Mouse (Mus musculus) testis, adult 2 months (tissue): Measurements from ENCODE around the gene Ntn3. TPM values are rescaled to one million over a fixed set of nuclear protein-coding genes. Genes with fewer than 3 reads are reported as not detected.

ENCODE experiments used
- H3K27ac ChIP-seq: fragments of 200-500 bp; 2 replicates; pipeline ENCODE4 v1.5.1; 2012; ENCODE audit warnings: low read depth, low read length; ENCODE audit not compliant: control insufficient read depth, insufficient read depth
- H3K27me3 ChIP-seq: fragments of 200-500 bp; 2 replicates; pipeline ENCODE4 v1.6.1; 2012; ENCODE audit warnings: mild to moderate bottlenecking, low read length, moderate library complexity; ENCODE audit not compliant: control insufficient read depth, insufficient read depth
- H3K36me3 ChIP-seq: fragments of 200-500 bp; 2 replicates; pipeline ENCODE4 v1.6.1; 2012; ENCODE audit warnings: mild to moderate bottlenecking, low read length; ENCODE audit not compliant: control insufficient read depth, insufficient read depth
- H3K4me1 ChIP-seq: fragments of 200-500 bp; 2 replicates; pipeline ENCODE4 v1.6.1; 2012; ENCODE audit warnings: low read length; ENCODE audit not compliant: control insufficient read depth, insufficient read depth
- H3K4me3 ChIP-seq: fragments of 200-500 bp; 2 replicates; pipeline ENCODE4 v1.5.1; 2012; ENCODE audit warnings: low read depth, mild to moderate bottlenecking, low read length, moderate library complexity, mixed read lengths; ENCODE audit not compliant: control insufficient read depth
- CTCF ChIP-seq: fragments of 200-500 bp; IDR thresholded peaks from 2 replicates; pipeline ENCODE4 v1.5.1; 2012; ENCODE audit warnings: low read depth, mild to moderate bottlenecking, inconsistent platforms, low read length, moderate library complexity; ENCODE audit not compliant: control insufficient read depth, insufficient read depth, insufficient replicate concordance
- POLR2A ChIP-seq: fragments of 200-500 bp; IDR thresholded peaks from 2 replicates; pipeline ENCODE4 v1.6.1; 2012; ENCODE audit warnings: low read depth, mild to moderate bottlenecking, inconsistent platforms, low read length, moderate library complexity; ENCODE audit not compliant: control insufficient read depth
- polyA plus RNA-seq: library from polyadenylated mRNA; depleted of rRNA; stranded (reverse); fragments of >200 nt; gene quantifications from 2 replicates; pipeline ENCODE4 v1.2.3, GENCODE M21; 2012; rRNA removed

The Ntn3 gene
- polyA plus RNA-seq, 1 experiment: 0.54 TPM

DNA sequence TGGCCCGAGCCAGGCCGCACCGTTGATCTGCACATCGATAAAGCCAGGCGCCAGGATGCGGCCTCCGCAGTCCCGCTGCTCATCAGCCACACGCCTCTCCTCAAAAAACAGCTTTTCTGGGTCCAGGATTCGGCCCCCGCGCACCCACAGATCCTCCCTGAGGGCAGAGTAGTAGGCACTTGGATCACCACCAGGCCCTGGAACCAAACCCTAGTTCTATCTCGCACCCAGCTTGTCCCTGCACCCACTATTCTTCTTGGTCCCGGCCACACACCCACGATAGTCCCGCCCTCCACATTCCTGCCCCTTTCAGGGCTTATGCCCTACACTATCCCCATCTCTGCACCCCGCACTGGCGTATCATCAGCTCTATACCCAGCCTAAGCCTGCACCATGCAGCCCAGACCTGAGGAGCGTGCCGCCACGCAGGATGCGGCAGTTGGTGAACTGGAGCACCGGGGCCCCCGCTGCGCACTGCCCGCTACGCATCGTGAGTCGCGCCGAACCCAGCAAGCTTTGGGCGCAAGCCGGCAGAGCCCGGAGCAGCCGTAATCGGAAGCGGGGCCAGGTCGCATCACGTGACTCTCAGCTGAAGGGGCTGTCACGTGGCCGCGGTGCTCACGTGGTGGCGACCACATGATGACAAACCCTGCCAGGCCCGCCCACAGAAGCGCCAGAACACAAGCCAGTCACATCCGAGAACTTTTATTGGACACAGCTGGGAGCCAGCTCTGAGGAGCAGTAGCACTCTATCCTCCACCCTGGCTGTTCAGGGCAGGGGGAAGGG lies 46.0 kb downstream of the Ntn3 start, which contains the start of gene Amdhd2:
Amdhd2 (minus strand) TSS at position 591 of the 787 bp plus-strand sequence.
- H3K4me1 ChIP-seq: peaks cover 17% of the 10 kb centered on the region
- no peaks in the 10 kb centered on the region for H3K27me3 ChIP-seq
- H3K4me3 ChIP-seq: peak within 1 kb of the TSS; percentile 93
- peak within 1 kb of the TSS; percentile 96 for H3K27ac ChIP-seq
- TF ChIP-seq POLR2A (peak; percentile 62; the same call in 1 of the 2 replicates), CTCF (no peak)
- H3K36me3 ChIP-seq: no peaks in the 10 kb centered on the region; the same call in 1 of the 2 replicates

DNA sequence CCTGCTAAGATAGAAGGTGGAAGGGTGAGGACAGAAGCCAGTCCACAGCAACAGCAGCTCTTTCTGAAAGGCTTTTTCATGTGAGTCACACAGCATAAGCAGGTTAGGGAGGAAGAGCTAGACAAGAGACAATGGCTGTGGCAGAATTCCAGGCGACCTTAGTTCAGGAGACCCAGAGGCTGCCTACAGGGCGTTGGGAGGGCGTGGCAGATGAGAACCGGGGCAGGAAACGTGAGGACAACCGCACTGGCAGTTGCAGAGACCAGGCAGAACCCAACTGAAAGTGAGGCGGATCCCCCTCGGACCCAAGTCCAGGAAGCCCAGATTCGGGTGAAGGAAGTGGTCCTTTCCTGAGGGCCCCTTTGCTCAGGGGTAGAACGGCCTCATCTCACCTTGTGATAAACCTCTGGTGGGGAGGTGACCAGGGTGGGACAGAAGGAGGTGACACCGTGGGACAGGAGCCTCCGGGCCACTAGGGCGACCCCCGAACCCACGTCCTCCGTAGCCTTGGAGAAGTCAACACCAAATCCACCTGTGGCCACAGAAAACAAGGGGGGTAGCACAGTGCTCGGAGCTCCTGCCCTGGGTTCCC lies 46.7 kb downstream of the Ntn3 start:
- peak overlapping the region; percentile 96 for H3K27ac ChIP-seq
- H3K27me3 ChIP-seq: no peaks in the 10 kb centered on the region
- TF ChIP-seq CTCF: no peak
- TF ChIP-seq POLR2A: no peak
- peak overlapping the region; percentile 93 for H3K4me3 ChIP-seq
- no peaks in the 10 kb centered on the region; the same call in 1 of the 2 replicates for H3K36me3 ChIP-seq
- peaks cover 11% of the 10 kb centered on the region for H3K4me1 ChIP-seq

DNA sequence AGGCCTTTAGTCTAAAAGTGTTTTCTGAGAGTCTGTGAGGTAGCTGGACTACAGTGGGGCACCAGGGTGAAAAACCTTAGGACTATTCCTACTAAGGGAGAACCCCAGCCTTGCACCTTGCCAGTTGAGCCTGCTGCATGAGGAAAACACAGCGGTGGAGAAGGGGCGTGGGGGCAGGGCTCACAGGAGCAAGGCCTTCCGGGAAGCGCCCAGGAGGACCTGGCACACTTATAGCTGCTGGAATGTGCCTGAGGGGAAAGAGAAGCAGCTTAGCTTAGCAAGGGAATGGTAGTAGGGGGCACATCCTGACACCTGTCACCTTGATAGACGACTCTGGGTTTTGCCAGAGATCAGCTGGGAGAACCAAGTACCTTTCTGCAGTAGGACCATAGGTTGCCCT lies 47.9 kb downstream of the Ntn3 start:
- Histone ChIP-seq H3K27me3 (no peaks in the 10 kb centered on the region), H3K4me3 (no peak overlapping the region), H3K36me3 (no peaks in the 10 kb centered on the region; the same call in 1 of the 2 replicates), H3K4me1 (peaks cover 11% of the 10 kb centered on the region), H3K27ac (no peak overlapping the region)
- TF ChIP-seq POLR2A: no peak
- no peak for TF ChIP-seq CTCF

DNA sequence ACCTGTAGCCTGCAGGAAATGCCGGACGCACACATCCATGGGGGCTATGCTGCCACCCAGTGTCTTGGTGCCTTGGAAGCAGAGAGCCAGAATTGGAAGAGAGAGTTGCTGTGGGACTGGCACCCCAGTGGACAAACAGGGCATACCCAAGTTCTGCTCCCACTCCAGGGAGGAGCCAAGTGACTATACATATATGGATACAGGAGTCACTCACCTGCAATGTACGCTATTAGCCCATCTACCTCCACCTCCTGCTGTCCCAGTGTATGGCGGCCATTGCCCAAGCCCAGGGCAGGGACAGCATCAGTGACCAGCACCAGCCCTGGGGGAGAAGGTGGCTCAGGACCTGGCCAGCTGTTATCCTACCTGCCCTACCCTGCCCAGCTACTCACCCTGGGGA lies 51.8 kb downstream of the Ntn3 start:
- no peaks in the 10 kb centered on the region for H3K27me3 ChIP-seq
- H3K36me3 ChIP-seq: no peaks in the 10 kb centered on the region
- H3K4me1 ChIP-seq: peaks cover 4% of the 10 kb centered on the region
- TF ChIP-seq CTCF (no peak), POLR2A (no peak)
- H3K27ac ChIP-seq: no peak overlapping the region
- H3K4me3 ChIP-seq: no peak overlapping the region

DNA sequence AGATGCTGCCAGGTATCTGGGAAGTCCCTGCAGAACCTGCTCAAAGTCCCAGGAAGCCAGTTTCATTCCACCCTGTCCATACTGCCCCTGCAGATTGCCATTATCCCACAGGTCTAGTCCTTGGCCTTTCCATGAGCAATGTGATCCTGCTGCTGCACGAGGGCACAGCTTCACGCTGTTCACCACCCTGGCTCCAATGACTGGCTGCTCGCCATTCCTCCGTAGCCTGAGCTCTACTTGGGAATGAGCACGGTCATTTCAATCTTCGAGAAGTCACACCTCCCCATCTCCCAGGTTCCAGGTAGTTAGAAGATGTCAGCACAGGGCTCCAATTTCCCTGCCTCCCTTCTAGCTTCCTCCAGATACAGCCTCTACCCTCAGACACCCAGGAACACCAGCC lies 52.2 kb downstream of the Ntn3 start:
- peaks cover 6% of the 10 kb centered on the region for H3K4me1 ChIP-seq
- H3K4me3 ChIP-seq: no peak overlapping the region
- TF ChIP-seq POLR2A (no peak), CTCF (no peak)
- H3K36me3 ChIP-seq: no peaks in the 10 kb centered on the region
- H3K27ac ChIP-seq: no peak overlapping the region
- H3K27me3 ChIP-seq: no peaks in the 10 kb centered on the region

DNA sequence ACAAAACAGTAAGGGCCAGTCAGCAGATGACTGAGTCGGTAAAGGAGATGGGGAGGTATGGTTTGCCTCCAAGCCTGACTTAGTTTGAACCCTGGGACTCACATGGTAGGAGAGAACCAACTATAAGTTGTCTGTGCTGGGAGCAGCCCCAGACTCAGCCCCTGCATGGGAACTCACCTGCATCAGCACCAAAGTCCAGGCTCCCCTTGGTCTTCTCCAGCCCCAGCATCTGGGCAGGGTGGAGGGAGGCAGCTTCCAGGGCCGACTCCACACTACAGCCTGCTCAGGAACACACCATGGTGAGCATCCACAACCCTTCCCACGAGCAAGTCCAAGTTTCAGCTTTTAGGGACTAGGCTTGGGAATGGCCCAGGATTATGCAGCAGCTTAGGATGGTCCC lies 52.9 kb downstream of the Ntn3 start:
- Histone ChIP-seq H3K27me3 (no peaks in the 10 kb centered on the region), H3K4me1 (peaks cover 8% of the 10 kb centered on the region)

DNA sequence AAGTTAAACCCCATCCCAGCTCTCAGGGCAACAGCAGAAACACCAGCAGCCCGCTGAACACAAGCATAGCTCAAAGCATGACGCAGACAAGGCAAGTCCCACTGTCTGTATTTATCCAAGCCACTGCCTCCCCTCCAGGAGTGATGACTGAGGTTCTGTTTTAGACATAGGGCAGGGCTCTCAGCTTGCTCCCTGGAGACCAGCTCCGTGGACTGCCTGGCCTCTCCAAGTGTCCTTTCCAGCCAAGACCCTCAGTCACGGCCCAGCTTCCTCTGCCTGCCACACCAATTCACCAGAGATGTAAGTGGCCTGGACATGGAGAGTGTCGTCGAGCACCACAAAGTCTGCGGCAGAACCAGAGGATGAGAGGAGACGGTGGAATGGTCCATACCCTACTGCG lies 53.6 kb downstream of the Ntn3 start:
- Histone ChIP-seq H3K36me3 (no peaks in the 10 kb centered on the region; the same call in 1 of the 2 replicates), H3K27me3 (no peaks in the 10 kb centered on the region), H3K4me1 (peaks cover 10% of the 10 kb centered on the region), H3K27ac (no peak overlapping the region), H3K4me3 (no peak overlapping the region)
- TF ChIP-seq CTCF (no peak), POLR2A (no peak)

More for the DNA sequence above, 52.9 kb downstream of the Ntn3 start:
- Histone ChIP-seq H3K27ac (no peak overlapping the region), H3K36me3 (no peaks in the 10 kb centered on the region; the same call in 1 of the 2 replicates), H3K4me3 (no peak overlapping the region)
- TF ChIP-seq POLR2A (no peak), CTCF (no peak)

DNA sequence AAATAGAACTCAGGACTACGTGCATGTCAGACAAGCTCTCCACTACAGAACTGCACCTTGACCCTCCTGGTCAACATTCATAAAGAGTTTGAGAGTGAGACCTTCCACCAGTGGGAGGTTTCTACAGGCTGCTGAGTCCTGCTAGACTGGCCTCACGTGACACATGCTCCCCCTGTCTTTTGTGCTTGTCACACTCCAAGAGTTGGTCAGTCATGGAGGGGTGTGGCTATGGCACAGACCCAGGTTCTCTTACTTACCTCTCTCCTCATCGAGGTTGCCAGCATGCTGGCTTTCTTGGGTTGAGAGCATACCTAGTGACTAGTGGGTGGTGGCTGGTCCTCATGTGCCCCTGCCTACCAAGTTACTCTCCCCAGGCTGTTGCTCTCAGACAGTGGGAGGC lies 54.9 kb downstream of the Ntn3 start:
- Histone ChIP-seq H3K27me3 (no peaks in the 10 kb centered on the region), H3K4me3 (no peak overlapping the region), H3K4me1 (peaks cover 10% of the 10 kb centered on the region), H3K27ac (no peak overlapping the region), H3K36me3 (no peaks in the 10 kb centered on the region; the same call in 1 of the 2 replicates)
- TF ChIP-seq POLR2A (no peak), CTCF (no peak)

Other genes with a start within 250 kb of the Ntn3 start
- gene Prss30, start 229.0 kb downstream of the Ntn3 start, polyA plus RNA-seq: not detected in 2 replicates
- not detected in 2 replicates for gene Prss22, start 211.4 kb downstream of the Ntn3 start, polyA plus RNA-seq
- not detected in 2 replicates for gene Prss27, start 171.4 kb downstream of the Ntn3 start, polyA plus RNA-seq
- 11.5 and 11.9 TPM in 2 replicates for gene Kctd5, start 136.0 kb downstream of the Ntn3 start, polyA plus RNA-seq
- gene Pdpk1, start 58.6 kb downstream of the Ntn3 start, polyA plus RNA-seq: 486 and 516 TPM in 2 replicates
- gene Amdhd2, start 45.8 kb downstream of the Ntn3 start, polyA plus RNA-seq: 116 and 135 TPM in 2 replicates
- 329 and 345 TPM in 2 replicates for gene Atp6v0c, start 39.8 kb downstream of the Ntn3 start, polyA plus RNA-seq
- 7.0 and 9.5 TPM in 2 replicates for gene Tbc1d24, start 4.0 kb downstream of the Ntn3 start, polyA plus RNA-seq
- gene Tedc2, start 11.3 kb upstream of the Ntn3 start, polyA plus RNA-seq: 4.0 and 4.1 TPM in 2 replicates
- gene Ccnf, start 42.0 kb upstream of the Ntn3 start, polyA plus RNA-seq: 10.7 and 13.3 TPM in 2 replicates
- 19.5 and 21.1 TPM in 2 replicates for gene Abca17, start 141.5 kb upstream of the Ntn3 start, polyA plus RNA-seq
- gene Abca3, start 142.4 kb upstream of the Ntn3 start, polyA plus RNA-seq: 5.1 and 7.9 TPM in 2 replicates
- gene Rnps1, start 205.0 kb upstream of the Ntn3 start, polyA plus RNA-seq: 65.0 and 68.5 TPM in 2 replicates
- gene Eci1, start 217.1 kb upstream of the Ntn3 start, polyA plus RNA-seq: 8.9 and 9.0 TPM in 2 replicates
- 6.4 and 9.3 TPM in 2 replicates for gene Dnase1l2, start 233.6 kb upstream of the Ntn3 start, polyA plus RNA-seq